Mouse (Mus musculus): ENCODE data around the gene Cacng4.

- no peak for TF ChIP-seq CHD2 (IDR thresholded peaks at IDR 0.05; ENCODE audit: low read depth, low read length)
- no peak for TF ChIP-seq ZNF384 (IDR thresholded peaks at IDR 0.05; ENCODE audit: low read depth, low read length)
Measured at GRCm38 (mm10) chr11:107683544-107684465, 110.6 kb downstream of the Cacng4 start.

All from ES-E14 (cell line).